Mouse (Mus musculus): Measurements from ENCODE around the gene Gm20388. TPM values are rescaled to one million over a fixed set of nuclear protein-coding genes. Genes with fewer than 3 reads are reported as not detected.

Gm20388 gene
- total and polyA plus RNA-seq, 2 experiments from 2014 or later: 17.3 TPM; not detected in 1

DNA sequence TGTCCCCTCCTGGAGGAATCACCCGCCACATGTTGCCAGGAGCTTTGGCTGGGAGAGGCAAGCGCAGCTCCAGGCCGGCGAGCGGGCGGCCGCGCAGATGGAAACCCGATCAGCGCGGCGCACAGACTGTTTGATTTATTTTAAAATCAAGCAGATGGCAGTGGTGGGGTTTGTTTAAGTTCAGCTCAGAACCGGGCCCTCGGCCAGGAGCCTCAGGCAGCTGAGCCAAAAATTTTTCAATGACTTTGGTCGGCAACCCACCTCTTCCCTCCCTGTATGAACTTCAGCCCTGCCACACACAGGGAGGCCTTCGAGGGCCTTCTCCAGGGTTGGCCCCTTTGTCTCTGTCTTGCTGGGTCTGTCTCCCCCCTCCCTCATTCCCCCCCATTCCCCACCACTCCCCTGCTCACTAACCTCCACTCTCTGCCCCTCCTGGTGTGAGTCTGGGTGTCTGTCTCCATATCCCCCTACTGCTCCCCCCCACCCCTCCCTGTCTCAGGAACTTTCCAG, 354.4 kb downstream of the Gm20388 start:
- Histone ChIP-seq H3K36me3 (replicated peaks; ENCODE audit: control insufficient read depth, insufficient read depth, low read length) (no peaks in the 10 kb centered on the region), H3K27me3 (ENCODE audit: control insufficient read depth, insufficient read depth, low read length) (no peaks in the 10 kb centered on the region), H3K4me3 (ENCODE audit: low read depth, low read length) (peak overlapping the region; percentile 37), H3K4me2 (ENCODE audit: low read depth, low read length) (peak overlapping the region; percentile 64), H3K4me1 (ENCODE audit: control insufficient read depth, insufficient read depth) (peaks cover 24% of the 10 kb centered on the region), H3K9me3 (replicated peaks; ENCODE audit: control insufficient read depth, low read length) (no peaks in the 10 kb centered on the region), H3K27ac (ENCODE audit: low read depth) (peak overlapping the region; percentile 83), H3K9ac (replicated peaks; ENCODE audit: low read depth, low read length) (peak overlapping the region; percentile 54)
- TF ChIP-seq EP300 (IDR thresholded peaks at IDR 0.05; ENCODE audit: low read depth) (no peak), CTCF (IDR thresholded peaks at IDR 0.05; ENCODE audit: low read depth) (no peak)
- WGBS: under 1% methylated on average over 16 of the region's 16 CpGs
- DNase-seq (ENCODE audit: low spot score) (peak; percentile 82), ATAC-seq (ENCODE audit: insufficient read depth, low read depth) (peak; percentile 71)

DNA sequence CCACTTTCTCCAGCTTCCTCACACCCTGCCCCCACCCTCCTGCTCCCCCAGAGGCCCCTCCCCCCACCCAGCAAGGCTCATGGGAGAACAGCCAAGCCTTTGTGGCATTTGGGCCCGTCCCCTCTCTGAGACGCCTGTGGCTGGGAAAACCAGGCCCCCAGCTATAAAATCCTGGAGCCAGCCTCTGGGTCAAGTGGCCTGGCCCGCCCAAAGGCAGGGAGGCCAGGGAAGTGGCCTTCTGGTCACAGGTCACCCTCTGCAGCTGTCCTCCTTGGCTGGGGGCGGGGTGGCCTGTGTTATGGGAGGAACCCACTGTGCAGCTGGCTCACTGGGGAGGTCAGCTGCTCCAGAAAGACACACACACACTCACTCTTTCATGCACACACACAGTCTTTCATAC, 354.8 kb downstream of the Gm20388 start:
- H3K4me1 ChIP-seq (ENCODE audit: control insufficient read depth, insufficient read depth): peaks cover 24% of the 10 kb centered on the region
- H3K4me3 ChIP-seq (ENCODE audit: low read depth, low read length): no peak overlapping the region

DNA sequence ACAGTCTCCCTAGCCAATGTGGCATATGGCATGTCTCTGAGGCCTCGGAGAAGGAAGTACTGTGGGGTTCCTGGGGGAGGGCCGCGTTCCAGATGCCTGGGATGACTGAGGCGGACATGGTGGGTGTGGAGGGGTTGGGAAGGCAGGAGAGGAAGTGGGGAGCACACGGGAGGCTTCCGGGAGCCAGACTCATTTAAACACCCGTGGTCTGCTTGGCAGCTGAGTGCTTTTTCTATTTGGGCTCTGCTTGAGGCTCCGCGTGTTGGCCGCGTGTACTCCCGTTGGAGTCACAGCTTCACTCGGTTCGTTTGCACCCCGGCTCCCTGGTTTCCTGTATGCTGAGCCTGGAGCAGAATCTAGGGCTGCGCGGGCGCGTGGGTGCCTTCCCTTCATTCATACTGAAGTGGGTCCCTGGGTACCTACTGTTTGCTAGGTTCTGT, 357.9 kb downstream of the Gm20388 start:
- Histone ChIP-seq H3K27ac (ENCODE audit: low read depth) (no peak overlapping the region), H3K4me2 (ENCODE audit: low read depth, low read length) (0 out of 2 replicates have a peak overlapping the region, but pooled peaks have one; percentile 5), H3K36me3 (replicated peaks; ENCODE audit: control insufficient read depth, insufficient read depth, low read length) (no peaks in the 10 kb centered on the region), H3K9me3 (replicated peaks; ENCODE audit: control insufficient read depth, low read length) (no peaks in the 10 kb centered on the region), H3K4me1 (ENCODE audit: control insufficient read depth, insufficient read depth) (peaks cover 24% of the 10 kb centered on the region), H3K27me3 (ENCODE audit: control insufficient read depth, insufficient read depth, low read length) (no peaks in the 10 kb centered on the region), H3K4me3 (ENCODE audit: low read depth, low read length) (no peak overlapping the region), H3K9ac (replicated peaks; ENCODE audit: low read depth, low read length) (no peak overlapping the region)
- ATAC-seq (ENCODE audit: insufficient read depth, low read depth): no peak
- 44% methylated on average over 19 of the region's 19 CpGs for WGBS
- DNase-seq (ENCODE audit: low spot score): no peak
- no peak for TF ChIP-seq EP300 (IDR thresholded peaks at IDR 0.05; ENCODE audit: low read depth)

More for the DNA sequence above, 354.8 kb downstream of the Gm20388 start:
- Histone ChIP-seq H3K9ac (replicated peaks; ENCODE audit: low read depth, low read length) (peak overlapping the region; percentile 54; the same call in 1 of the 2 replicates), H3K27me3 (ENCODE audit: control insufficient read depth, insufficient read depth, low read length) (no peaks in the 10 kb centered on the region), H3K27ac (ENCODE audit: low read depth) (peak overlapping the region; percentile 83), H3K4me2 (ENCODE audit: low read depth, low read length) (peak overlapping the region; percentile 64), H3K9me3 (replicated peaks; ENCODE audit: control insufficient read depth, low read length) (no peaks in the 10 kb centered on the region), H3K36me3 (replicated peaks; ENCODE audit: control insufficient read depth, insufficient read depth, low read length) (no peaks in the 10 kb centered on the region)
- peak; percentile 52 for DNase-seq (ENCODE audit: low spot score)
- peak; percentile 59 for ATAC-seq (ENCODE audit: insufficient read depth, low read depth)
- 13% methylated on average over 4 of the region's 4 CpGs for WGBS
- TF ChIP-seq CTCF (IDR thresholded peaks at IDR 0.05; ENCODE audit: low read depth): no peak
- no peak for TF ChIP-seq EP300 (IDR thresholded peaks at IDR 0.05; ENCODE audit: low read depth)

DNA sequence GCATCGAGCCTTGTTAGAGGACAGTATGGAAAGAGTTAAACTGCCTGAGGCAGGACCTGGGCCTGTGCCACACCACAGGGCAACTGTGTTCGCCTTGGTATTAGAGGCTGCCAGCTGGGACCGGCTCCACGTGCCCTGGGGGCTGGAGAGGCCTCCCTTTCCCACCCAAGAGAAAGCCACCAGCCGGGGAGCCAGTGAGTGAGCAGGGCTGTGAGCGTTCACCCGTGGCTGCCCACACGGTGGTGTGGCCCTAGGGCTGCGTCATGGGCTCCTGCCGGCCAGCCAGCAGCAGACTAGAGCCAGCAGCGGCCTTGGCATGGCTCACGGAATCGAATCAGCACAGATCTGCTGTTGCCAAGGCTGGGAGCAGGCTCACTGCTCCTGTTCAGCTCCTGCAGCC, 359.8 kb downstream of the Gm20388 start:
- ATAC-seq (ENCODE audit: insufficient read depth, low read depth): peak; percentile 21; the same call in 1 of the 2 replicates
- 77% methylated on average over 13 of the region's 13 CpGs for WGBS
- Histone ChIP-seq H3K36me3 (replicated peaks; ENCODE audit: control insufficient read depth, insufficient read depth, low read length) (no peaks in the 10 kb centered on the region), H3K9me3 (replicated peaks; ENCODE audit: control insufficient read depth, low read length) (no peaks in the 10 kb centered on the region), H3K4me2 (ENCODE audit: low read depth, low read length) (no peak overlapping the region), H3K27ac (ENCODE audit: low read depth) (no peak overlapping the region), H3K9ac (replicated peaks; ENCODE audit: low read depth, low read length) (no peak overlapping the region), H3K4me3 (ENCODE audit: low read depth, low read length) (no peak overlapping the region), H3K4me1 (ENCODE audit: control insufficient read depth, insufficient read depth) (peaks cover 12% of the 10 kb centered on the region), H3K27me3 (ENCODE audit: control insufficient read depth, insufficient read depth, low read length) (no peaks in the 10 kb centered on the region)
- TF ChIP-seq CTCF (IDR thresholded peaks at IDR 0.05; ENCODE audit: low read depth) (no peak), EP300 (IDR thresholded peaks at IDR 0.05; ENCODE audit: low read depth) (no peak)
- no peak for DNase-seq (ENCODE audit: low spot score)

DNA sequence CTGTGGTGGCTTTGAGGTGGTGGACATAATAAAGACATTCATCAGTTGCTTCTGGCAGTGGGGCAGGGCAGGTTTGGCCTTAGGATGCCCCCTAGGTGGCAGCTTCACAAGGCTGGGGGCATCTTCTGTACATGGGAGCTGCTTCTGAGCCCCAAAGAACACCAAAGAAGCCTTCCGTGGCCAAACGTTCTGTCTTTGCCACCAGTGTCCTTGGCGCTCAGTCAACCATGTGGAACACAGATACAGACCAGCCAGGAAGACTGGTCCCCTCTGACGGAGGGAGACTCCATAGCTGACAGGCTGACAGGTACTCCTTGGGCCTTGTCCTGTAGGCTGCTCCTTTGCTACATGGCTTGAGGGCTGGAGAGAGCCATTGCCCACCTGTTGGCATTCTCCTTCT, 362.8 kb downstream of the Gm20388 start:
- H3K4me3 ChIP-seq (ENCODE audit: low read depth, low read length): no peak overlapping the region
- H3K27ac ChIP-seq (ENCODE audit: low read depth): no peak overlapping the region
- no peaks in the 10 kb centered on the region for H3K27me3 ChIP-seq (ENCODE audit: control insufficient read depth, insufficient read depth, low read length)
- DNase-seq (ENCODE audit: low spot score) (no peak), ATAC-seq (ENCODE audit: insufficient read depth, low read depth) (no peak)
- no peak overlapping the region for H3K9ac ChIP-seq (replicated peaks; ENCODE audit: low read depth, low read length)
- no peaks in the 10 kb centered on the region for H3K9me3 ChIP-seq (replicated peaks; ENCODE audit: control insufficient read depth, low read length)
- H3K36me3 ChIP-seq (replicated peaks; ENCODE audit: control insufficient read depth, insufficient read depth, low read length): no peaks in the 10 kb centered on the region
- 77% methylated on average over 4 of the region's 4 CpGs for WGBS
- H3K4me1 ChIP-seq (ENCODE audit: control insufficient read depth, insufficient read depth): peaks cover 27% of the 10 kb centered on the region
- no peak overlapping the region for H3K4me2 ChIP-seq (ENCODE audit: low read depth, low read length)
- no peak for TF ChIP-seq CTCF (IDR thresholded peaks at IDR 0.05; ENCODE audit: low read depth)
- no peak for TF ChIP-seq EP300 (IDR thresholded peaks at IDR 0.05; ENCODE audit: low read depth)
